Mouse (Mus musculus) neural tube, embryonic 13.5 days (tissue): Measurements from ENCODE around the gene Tcp1. TPM values are rescaled to one million over a fixed set of nuclear protein-coding genes. Genes with fewer than 3 reads are reported as not detected.

Experiments used
- ATAC-seq: fragments of 200-750 bp; cut with Nextera tagmentation; 2 replicates; pipeline ENCODE4 v1.8.0; 2017; ENCODE audit warnings: low read depth, mild to moderate bottlenecking, moderate TSS enrichment, moderate library complexity
- H3K27ac ChIP-seq: fragments of 300-500 bp; sonication (generic); replicated peaks from 2 replicates; pipeline ENCODE4 v1.5.1; 2015; ENCODE audit warnings: moderate library complexity, mild to moderate bottlenecking, inconsistent platforms
- H3K27me3 ChIP-seq: fragments of 300-500 bp; sonication (generic); 2 replicates; pipeline ENCODE4 v1.6.1; 2015; ENCODE audit warnings: mild to moderate bottlenecking, inconsistent platforms
- H3K36me3 ChIP-seq: fragments of 300-500 bp; sonication (generic); 2 replicates; pipeline ENCODE4 v1.6.1; 2015; ENCODE audit warnings: mild to moderate bottlenecking, inconsistent platforms
- H3K4me1 ChIP-seq: fragments of 300-500 bp; sonication (generic); replicated peaks from 2 replicates; pipeline ENCODE4 v1.6.1; 2015; ENCODE audit warnings: inconsistent platforms
- H3K4me2 ChIP-seq: fragments of 300-500 bp; sonication (generic); 2 replicates; pipeline ENCODE4 v1.6.1; 2015; ENCODE audit warnings: inconsistent platforms, mild to moderate bottlenecking, moderate library complexity
- H3K4me3 ChIP-seq: fragments of 300-500 bp; sonication (generic); 2 replicates; pipeline ENCODE4 v1.5.1; 2015; ENCODE audit warnings: mild to moderate bottlenecking, inconsistent platforms
- H3K9ac ChIP-seq: fragments of 300-500 bp; sonication (generic); 2 replicates; pipeline ENCODE4 v1.6.1; 2015; ENCODE audit warnings: moderate library complexity, mild to moderate bottlenecking, inconsistent platforms
- H3K9me3 ChIP-seq: fragments of 300-500 bp; sonication (generic); 2 replicates; pipeline ENCODE4 v1.6.1; 2016; ENCODE audit warnings: inconsistent platforms
- WGBS: fragments of 180-500 bp; shearing (Covaris S2); methylation state at CpG from one replicate; pipeline ENCODE4 v1.1.7; 2015; 5-methylcytosine and 5-hydroxymethylcytosine counted together
- polyA plus RNA-seq: library from polyadenylated mRNA; unstranded; fragments of >200 nt; fragmentation: Nextera tagmentation; extraction: Ambion mirVana; gene quantifications from 2 replicates; pipeline ENCODE4 v1.2.1, GENCODE M21; 2015

The Tcp1 gene
- polyA plus RNA-seq = 410 and 432 TPM in 2 replicates

DNA sequence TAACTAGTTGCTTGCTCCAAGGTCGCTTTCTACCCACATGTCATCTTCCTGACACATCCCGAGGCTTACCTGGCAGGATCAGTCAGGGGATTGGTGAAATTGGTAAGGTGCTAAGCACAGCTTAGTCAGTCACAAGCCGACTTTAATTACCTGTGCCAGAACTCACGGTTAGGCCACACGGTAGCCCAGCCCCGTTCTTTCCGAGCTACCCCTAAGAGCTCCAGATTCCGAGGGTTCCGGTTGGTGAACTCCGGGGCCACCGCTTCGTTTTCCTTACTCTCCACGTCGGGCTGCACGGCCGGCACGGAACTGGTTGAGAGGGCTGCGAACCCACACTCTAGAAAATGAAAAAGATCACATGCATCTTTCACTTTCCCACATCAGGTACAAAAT, at the start of gene Tcp1:
Tcp1 (plus strand) TSS at position 214 of the 393 bp plus-strand sequence.
- peak; percentile 32 for ATAC-seq
- H3K27me3 ChIP-seq = no peaks in the 10 kb centered on the region
- peak within 1 kb of the TSS; percentile 86 for H3K27ac ChIP-seq
- 1% methylated on average over 18 of the region's 18 CpGs for WGBS
- peak within 1 kb of the TSS; percentile 92 for H3K9ac ChIP-seq
- H3K9me3 ChIP-seq = no peaks in the 10 kb centered on the region
- peak within 1 kb of the TSS; percentile 78 for H3K4me3 ChIP-seq
- peaks cover 59% of the 10 kb centered on the region for H3K36me3 ChIP-seq
- peaks cover 20% of the 10 kb centered on the region for H3K4me1 ChIP-seq
- peak within 1 kb of the TSS; percentile 91 for H3K4me2 ChIP-seq

DNA sequence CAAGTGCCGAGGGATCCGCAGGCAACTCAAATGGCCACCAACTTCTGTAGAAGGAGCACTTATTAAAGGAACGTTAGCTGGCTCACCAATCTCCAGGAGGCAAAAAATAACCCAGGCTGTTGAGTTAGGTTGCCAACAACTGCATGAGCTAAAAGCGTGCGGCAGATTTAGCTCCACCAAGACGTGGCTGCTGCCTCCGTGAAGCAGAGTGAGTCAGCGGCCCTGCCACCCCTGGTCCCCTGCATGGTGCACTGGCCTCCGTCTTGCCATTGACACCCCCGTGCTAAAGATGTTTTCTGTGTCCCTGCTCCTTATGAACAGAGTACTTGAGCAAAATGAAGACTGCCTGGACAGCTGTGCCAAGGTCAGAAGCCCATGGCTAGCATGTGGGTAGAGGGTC, 48.6 kb upstream of the Tcp1 start:
- no peak for ATAC-seq
- Histone ChIP-seq H3K4me2 (no peak overlapping the region), H3K9ac (no peak overlapping the region), H3K27ac (no peak overlapping the region), H3K9me3 (no peaks in the 10 kb centered on the region), H3K27me3 (no peaks in the 10 kb centered on the region), H3K36me3 (no peaks in the 10 kb centered on the region), H3K4me3 (no peak overlapping the region), H3K4me1 (peaks cover 5% of the 10 kb centered on the region; the same call in 1 of the 2 replicates)
- WGBS = 89% methylated on average over 10 of the region's 10 CpGs

DNA sequence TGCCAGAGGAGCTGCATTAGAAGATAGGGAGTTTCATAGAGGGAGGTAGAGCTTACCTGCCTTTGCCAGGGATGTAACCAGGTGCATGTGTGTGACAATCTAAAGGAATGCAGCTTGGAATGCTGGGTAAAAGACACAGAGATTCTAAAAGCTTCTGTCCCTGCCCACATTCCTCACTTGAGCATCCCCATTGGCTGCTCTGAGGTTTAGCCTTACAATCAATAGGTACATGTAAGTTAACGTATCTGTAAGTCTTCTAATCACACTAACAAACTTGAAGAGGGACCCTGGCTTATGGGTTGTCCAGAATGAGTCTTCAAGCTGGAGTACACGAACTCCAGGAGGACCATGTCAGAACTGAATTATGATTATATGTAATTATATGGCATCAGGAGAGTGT, 47.5 kb upstream of the Tcp1 start, which contains the start of gene Mas1:
Mas1 (minus strand) TSS at position 101 of the 400 bp plus-strand sequence.
- 58% methylated on average over 2 of the region's 2 CpGs for WGBS
- no peak for ATAC-seq
- H3K27me3 ChIP-seq = no peaks in the 10 kb centered on the region
- H3K4me1 ChIP-seq = peaks cover 14% of the 10 kb centered on the region; the same call in 1 of the 2 replicates
- H3K4me2 ChIP-seq = no peak within 1 kb of the TSS
- H3K27ac ChIP-seq = no peak within 1 kb of the TSS
- H3K4me3 ChIP-seq = no peak within 1 kb of the TSS
- H3K36me3 ChIP-seq = no peaks in the 10 kb centered on the region
- no peaks in the 10 kb centered on the region for H3K9me3 ChIP-seq
- H3K9ac ChIP-seq = no peak within 1 kb of the TSS

DNA sequence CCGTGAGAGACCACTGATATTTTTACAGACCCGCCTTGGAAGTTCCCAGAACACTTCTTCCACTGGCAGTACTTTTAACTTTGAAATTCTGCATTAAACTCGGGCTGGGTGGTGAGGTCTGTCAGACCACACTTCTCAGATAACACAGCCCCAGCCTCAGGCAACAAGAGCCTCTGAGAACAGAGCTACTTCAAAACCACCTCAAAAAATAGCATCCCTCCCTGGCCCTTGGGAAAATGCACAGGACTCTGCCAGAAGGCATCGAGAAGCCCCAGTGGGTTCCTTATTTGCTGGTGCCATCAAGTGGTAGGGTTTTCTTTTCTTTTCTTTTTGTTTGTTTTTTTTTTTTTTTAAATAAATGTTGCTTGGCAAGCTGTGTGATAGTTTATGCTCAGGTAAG, 46.9 kb upstream of the Tcp1 start:
- 47% methylated on average over 4 of the region's 4 CpGs for WGBS
- no peak for ATAC-seq
- Histone ChIP-seq H3K27ac (no peak overlapping the region), H3K4me1 (peaks cover 14% of the 10 kb centered on the region; the same call in 1 of the 2 replicates), H3K4me3 (no peak overlapping the region), H3K27me3 (no peaks in the 10 kb centered on the region), H3K36me3 (no peaks in the 10 kb centered on the region), H3K4me2 (no peak overlapping the region), H3K9ac (no peak overlapping the region), H3K9me3 (no peaks in the 10 kb centered on the region)

DNA sequence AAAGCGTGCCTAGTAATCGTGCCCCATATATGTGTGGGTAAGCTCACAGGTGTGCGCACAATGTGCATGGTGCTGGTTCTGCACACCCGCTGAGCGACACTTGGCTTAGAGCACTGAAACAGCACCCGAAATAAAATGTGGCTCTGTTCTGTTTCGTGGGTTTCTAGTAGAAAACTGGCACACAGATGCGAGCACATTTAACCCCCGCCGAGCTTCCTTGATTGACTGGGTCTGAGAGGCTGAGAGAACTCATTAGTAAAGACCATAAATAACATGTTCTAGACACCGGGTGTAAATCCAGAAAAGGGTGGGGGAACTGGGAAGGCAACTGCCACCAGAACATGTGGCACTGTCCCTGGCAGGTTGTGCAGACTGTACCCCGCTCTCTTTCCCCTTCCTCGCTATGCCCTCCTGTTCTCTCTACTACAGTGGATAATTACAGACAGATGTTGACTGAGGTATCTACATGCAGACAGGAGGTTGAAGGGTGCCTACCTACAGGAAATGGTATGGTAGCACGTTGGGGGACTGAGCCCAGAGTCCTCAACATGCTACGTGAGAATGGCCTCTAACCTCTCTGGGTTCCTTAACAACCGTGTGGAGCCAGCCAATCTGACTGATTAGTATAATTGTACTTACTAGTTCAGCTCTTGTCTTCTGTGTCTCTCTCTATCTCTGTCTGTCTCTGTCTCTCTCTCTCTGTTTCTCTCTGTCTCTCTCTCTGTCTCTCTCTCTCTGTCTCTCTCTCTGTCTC, 43.0 kb upstream of the Tcp1 start:
- H3K27ac ChIP-seq = peak overlapping the region; percentile 29; the same call in 1 of the 2 replicates
- peaks cover 14% of the 10 kb centered on the region; the same call in 1 of the 2 replicates for H3K4me1 ChIP-seq
- no peaks in the 10 kb centered on the region for H3K9me3 ChIP-seq
- ATAC-seq = peak; percentile 83
- no peak overlapping the region for H3K9ac ChIP-seq
- H3K36me3 ChIP-seq = no peaks in the 10 kb centered on the region
- 41% methylated on average over 16 of the region's 16 CpGs for WGBS
- no peak overlapping the region for H3K4me3 ChIP-seq
- H3K4me2 ChIP-seq = 0 out of 2 replicates have a peak overlapping the region, but pooled peaks have one; percentile 13
- no peaks in the 10 kb centered on the region for H3K27me3 ChIP-seq

DNA sequence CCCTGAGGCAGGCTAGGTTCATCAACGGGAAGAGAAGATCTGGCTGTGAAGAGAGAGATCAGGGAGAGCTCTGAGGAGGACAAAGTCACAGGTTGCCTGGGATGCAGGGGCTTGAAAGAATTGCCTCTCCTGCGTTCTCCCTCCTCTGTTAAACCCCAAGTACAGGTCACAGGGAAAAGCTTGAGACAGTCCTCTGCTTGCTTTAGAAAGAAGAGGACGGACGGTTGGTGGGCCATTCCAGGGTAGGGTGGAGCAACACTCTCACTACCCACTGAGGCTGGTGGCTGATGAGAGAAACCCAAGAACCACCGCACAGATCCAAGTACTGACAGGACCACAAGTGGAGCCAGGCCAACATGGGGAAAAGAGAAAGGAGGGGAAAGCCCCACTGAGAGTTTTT, 39.8 kb upstream of the Tcp1 start, which contains the start of gene Mrgprh:
Mrgprh (plus strand) TSS at position 301 of the 400 bp plus-strand sequence.
- no peak within 1 kb of the TSS for H3K27ac ChIP-seq
- peaks cover 14% of the 10 kb centered on the region; the same call in 1 of the 2 replicates for H3K4me1 ChIP-seq
- ATAC-seq = no peak
- H3K9ac ChIP-seq = no peak within 1 kb of the TSS
- no peaks in the 10 kb centered on the region; the same call in 1 of the 2 replicates for H3K27me3 ChIP-seq
- 78% methylated on average over 5 of the region's 5 CpGs for WGBS
- no peaks in the 10 kb centered on the region for H3K9me3 ChIP-seq
- no peak within 1 kb of the TSS for H3K4me3 ChIP-seq
- H3K4me2 ChIP-seq = no peak within 1 kb of the TSS
- H3K36me3 ChIP-seq = no peaks in the 10 kb centered on the region

DNA sequence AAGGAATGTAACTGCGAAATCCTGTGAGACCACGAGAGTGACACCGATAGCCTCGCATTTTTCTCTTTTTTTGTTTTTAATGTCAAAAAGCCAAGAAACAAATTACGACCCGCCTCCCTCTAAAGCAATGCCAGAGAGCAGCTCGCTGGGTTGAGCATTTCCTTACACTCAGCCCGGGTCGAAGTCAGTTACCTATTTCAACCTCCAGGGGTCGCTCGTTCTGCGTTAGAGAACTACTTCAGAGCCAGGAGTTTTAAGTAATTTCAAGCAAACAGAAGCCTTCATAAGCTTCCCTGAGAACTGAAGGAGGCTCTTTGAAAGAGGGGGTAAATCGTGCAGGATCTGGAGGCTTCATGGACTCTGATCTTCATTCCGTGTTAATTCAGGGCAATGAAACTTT, 35.3 kb upstream of the Tcp1 start:
- peak overlapping the region; percentile 39 for H3K4me2 ChIP-seq
- H3K27me3 ChIP-seq = no peaks in the 10 kb centered on the region; the same call in 1 of the 2 replicates
- H3K36me3 ChIP-seq = no peaks in the 10 kb centered on the region
- no peaks in the 10 kb centered on the region for H3K4me1 ChIP-seq
- no peak overlapping the region for H3K4me3 ChIP-seq
- no peak overlapping the region for H3K9ac ChIP-seq
- no peak overlapping the region for H3K27ac ChIP-seq
- H3K9me3 ChIP-seq = no peaks in the 10 kb centered on the region
- 4% methylated on average over 14 of the region's 14 CpGs for whole genome bisulfite sequencing
- peak; percentile 81 for ATAC-seq

DNA sequence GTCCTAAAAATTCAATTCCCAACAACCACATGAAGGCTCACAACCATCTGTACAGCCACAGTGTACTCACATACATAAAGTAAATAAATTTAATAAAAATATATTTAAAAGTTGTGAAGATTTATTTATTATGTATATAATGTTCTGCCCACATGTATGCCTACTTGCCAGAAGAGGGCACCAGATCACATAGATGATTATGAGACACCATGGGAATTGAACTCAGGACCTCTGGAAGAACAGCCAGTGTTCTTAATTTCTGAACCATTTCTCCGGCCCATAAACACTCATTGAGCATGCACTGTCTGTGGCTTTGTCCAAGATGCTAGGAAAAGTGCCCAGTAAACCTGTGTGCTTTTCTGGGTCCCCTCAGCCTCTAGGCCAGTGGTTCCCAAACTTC, 34.3 kb upstream of the Tcp1 start:
- Histone ChIP-seq H3K36me3 (no peaks in the 10 kb centered on the region), H3K4me2 (no peak overlapping the region), H3K27ac (no peak overlapping the region), H3K4me1 (no peaks in the 10 kb centered on the region), H3K4me3 (no peak overlapping the region), H3K9me3 (no peaks in the 10 kb centered on the region), H3K27me3 (no peaks in the 10 kb centered on the region; the same call in 1 of the 2 replicates), H3K9ac (no peak overlapping the region)
- 89% methylated on average over 1 of the region's 1 CpGs for WGBS
- ATAC-seq = no peak

DNA sequence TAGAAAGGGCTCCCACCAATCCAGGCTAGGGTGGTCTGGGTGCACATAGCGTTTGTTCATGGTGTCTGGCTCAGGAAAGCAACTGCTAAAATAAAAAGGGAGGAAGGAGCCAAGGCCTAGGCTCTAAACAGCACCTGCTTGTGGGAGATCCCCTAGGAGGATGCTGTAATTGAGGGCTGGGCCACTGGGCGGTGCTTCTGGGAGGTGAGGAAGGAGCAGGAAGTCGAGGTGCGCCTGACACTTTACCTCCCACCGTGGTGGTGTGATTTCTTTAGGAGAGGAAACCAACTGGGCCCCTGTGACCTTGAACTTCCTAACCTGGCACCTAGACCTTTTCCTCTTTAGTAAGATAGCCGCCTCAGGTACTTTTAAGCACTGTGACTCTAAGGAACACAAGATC, 28.9 kb upstream of the Tcp1 start:
- Histone ChIP-seq H3K9me3 (no peaks in the 10 kb centered on the region), H3K27me3 (no peaks in the 10 kb centered on the region), H3K36me3 (peaks cover 36% of the 10 kb centered on the region), H3K4me1 (no peaks in the 10 kb centered on the region), H3K27ac (no peak overlapping the region), H3K4me2 (no peak overlapping the region), H3K4me3 (no peak overlapping the region), H3K9ac (no peak overlapping the region)
- ATAC-seq = no peak
- 44% methylated on average over 6 of the region's 6 CpGs for WGBS

DNA sequence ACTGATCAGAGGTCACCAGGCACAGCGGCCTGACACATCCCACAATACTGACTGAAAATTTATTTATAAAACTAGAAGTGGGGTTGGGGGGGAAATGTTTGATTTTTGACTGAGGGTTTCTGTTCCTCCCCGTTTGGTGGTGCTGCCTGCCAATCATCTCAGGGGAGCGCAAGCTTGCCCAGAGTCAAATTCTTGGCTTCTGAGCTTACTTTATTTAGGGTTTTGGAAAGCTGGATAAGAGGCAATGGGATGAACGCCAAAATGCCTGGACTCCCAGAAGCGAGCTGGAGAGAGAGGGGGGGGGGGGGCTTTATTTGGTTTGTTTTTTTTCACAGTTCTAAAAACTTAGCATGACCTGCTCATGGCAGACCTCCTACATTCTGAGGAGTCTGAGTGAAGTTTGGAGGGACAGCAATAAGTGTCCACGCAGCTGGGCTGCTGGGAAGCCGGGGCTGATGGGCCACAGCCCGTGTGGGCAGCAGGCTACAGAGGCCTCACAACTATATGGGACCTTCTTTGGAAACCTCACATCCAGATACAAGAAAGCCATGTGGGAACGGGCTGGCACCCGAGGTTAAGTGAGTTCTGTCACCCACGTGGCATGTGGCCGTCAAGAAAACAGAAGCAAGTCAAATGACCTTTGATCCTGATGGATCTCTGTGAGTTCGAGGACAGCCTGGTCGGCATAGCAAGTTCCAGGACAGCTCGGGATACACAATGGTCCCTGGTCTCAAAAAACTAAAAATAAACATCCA, 28.3 kb upstream of the Tcp1 start:
- no peak for ATAC-seq
- no peak overlapping the region for H3K4me3 ChIP-seq
- H3K4me2 ChIP-seq = no peak overlapping the region
- no peaks in the 10 kb centered on the region for H3K9me3 ChIP-seq
- WGBS = 88% methylated on average over 15 of the region's 15 CpGs
- H3K27me3 ChIP-seq = no peaks in the 10 kb centered on the region
- H3K4me1 ChIP-seq = no peaks in the 10 kb centered on the region
- no peak overlapping the region for H3K27ac ChIP-seq
- H3K36me3 ChIP-seq = peaks cover 42% of the 10 kb centered on the region
- H3K9ac ChIP-seq = no peak overlapping the region

DNA sequence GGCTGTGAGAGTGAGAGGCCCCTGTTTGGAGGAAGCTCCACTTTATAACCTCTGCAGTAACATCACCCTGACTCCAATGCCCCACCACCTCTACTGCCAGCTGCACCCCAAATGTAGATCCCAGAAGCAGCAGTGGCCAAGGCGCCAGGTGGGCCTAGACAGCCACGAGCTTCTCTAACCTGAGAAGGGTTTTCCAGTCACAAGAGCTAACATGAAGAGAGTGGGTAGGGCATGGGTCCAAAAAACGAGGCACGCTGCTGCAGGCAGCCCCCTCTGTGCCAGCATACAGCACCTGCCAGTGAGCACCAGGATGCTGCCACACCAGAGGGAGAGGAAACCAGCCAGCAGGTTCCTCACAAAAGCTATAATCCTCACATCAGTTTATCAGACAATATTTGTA, 24.4 kb upstream of the Tcp1 start:
- Histone ChIP-seq H3K27ac (no peak overlapping the region), H3K27me3 (no peaks in the 10 kb centered on the region), H3K36me3 (peaks cover 43% of the 10 kb centered on the region), H3K9ac (no peak overlapping the region), H3K4me1 (no peaks in the 10 kb centered on the region), H3K4me2 (no peak overlapping the region), H3K4me3 (no peak overlapping the region), H3K9me3 (no peaks in the 10 kb centered on the region)
- 90% methylated on average over 4 of the region's 4 CpGs for WGBS
- no peak for ATAC-seq

DNA sequence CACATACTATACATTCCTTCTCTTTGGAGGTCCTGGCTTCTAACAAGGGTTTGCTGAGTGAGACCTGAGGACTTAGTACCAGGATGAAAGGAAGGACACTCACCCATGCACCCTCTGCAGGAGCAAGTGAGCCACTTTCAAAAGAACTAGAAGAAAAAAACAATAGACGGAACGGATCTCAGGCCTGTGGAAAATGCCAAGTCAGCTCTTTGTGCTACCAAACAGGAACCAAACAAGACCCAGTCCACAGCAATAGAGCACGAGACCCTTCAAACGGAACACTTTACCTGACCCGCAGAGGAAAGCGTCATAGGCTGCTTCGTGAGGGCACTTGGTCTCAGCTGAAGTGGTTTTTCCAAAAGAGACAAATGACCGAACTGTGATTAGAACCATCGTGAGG, 23.5 kb upstream of the Tcp1 start:
- no peak overlapping the region for H3K27ac ChIP-seq
- 90% methylated on average over 9 of the region's 9 CpGs for WGBS
- H3K36me3 ChIP-seq = peaks cover 45% of the 10 kb centered on the region
- H3K9ac ChIP-seq = no peak overlapping the region
- H3K4me1 ChIP-seq = no peaks in the 10 kb centered on the region
- no peaks in the 10 kb centered on the region for H3K9me3 ChIP-seq
- no peaks in the 10 kb centered on the region for H3K27me3 ChIP-seq
- no peak for ATAC-seq
- H3K4me2 ChIP-seq = no peak overlapping the region
- H3K4me3 ChIP-seq = no peak overlapping the region
